Mouse (Mus musculus): ENCODE measurements at regions not wholly inside any gene's neighbourhood (a gene's known extent, or its start where the extent isn't known, plus 50 kb on each side); places are given as distances from the start of the nearest gene placed in this dataset.

DNA sequence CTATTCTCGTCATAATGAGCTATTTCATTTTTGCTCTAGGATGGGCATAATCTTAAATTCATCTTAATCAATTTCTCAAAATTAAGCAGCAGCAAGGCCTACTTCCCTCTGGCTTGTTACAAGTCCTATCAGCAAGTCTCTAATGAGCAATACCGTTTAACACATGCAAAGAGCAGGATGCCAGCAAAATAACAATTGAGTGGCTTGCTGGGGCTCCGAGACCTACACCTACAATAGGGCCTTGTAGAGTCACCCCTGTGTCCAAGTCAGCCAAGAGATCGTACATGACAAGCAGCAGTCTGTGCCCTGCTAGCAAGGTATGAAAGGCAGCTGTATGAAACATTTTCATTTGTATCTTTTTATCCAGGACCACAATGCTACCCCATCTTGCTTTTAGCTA lies 169.7 kb upstream of the Phyhipl start:
- DNase-seq (ENCODE audit: low spot score in 2 of 2): no peak
- intact Hi-C loops (cut with DNase I): no loop called here

DNA sequence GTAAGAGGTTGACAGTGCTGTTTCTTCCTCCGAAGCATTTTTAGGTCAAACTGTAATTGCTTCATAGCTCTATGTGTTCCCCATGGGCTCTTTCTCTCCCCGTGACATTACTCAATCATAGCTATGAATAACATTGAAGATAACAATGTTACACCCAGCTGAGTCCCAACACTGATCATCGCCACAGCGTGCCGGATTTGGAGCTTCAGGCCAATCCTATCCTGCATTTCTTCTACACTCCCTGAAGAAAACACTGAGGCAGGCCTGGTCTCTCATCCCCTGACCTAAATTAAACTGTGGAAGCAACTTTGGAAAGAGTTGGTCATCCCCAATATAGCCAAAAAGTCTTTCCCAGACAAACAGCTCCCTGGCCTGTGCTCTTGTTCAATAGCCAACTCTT lies 168.7 kb upstream of the Phyhipl start:
- DNase-seq (ENCODE audit: low spot score in 2 of 2): no peak
- intact Hi-C loops (cut with DNase I): no loop called here

DNA sequence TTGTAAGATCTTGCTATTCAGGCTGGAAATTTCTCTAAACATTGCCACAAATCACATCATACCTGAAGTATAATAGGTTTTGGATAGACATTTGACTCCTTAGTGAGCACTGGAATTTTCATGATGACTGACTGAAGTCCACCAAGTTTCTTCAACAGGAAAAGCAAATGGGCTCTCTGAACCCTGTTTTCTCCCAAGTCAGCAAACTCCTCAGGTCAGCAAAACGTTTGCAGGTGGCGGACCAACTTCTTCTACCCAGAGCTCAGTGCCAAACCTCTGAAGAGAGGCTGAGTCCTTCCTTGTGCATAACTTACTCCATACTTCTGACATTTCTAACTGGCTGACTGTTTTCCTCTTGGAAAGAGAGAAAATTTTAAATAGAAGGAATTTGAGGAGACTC lies 164.2 kb upstream of the Phyhipl start:
- DNase-seq (ENCODE audit: low spot score in 2 of 2): no peak
- intact Hi-C loops (cut with DNase I): loop anchor here (2.0 to 10.0 kb wide), 3 partner anchors 143 to 455 kb away; no protein-coding TSS in a partner anchor

DNA sequence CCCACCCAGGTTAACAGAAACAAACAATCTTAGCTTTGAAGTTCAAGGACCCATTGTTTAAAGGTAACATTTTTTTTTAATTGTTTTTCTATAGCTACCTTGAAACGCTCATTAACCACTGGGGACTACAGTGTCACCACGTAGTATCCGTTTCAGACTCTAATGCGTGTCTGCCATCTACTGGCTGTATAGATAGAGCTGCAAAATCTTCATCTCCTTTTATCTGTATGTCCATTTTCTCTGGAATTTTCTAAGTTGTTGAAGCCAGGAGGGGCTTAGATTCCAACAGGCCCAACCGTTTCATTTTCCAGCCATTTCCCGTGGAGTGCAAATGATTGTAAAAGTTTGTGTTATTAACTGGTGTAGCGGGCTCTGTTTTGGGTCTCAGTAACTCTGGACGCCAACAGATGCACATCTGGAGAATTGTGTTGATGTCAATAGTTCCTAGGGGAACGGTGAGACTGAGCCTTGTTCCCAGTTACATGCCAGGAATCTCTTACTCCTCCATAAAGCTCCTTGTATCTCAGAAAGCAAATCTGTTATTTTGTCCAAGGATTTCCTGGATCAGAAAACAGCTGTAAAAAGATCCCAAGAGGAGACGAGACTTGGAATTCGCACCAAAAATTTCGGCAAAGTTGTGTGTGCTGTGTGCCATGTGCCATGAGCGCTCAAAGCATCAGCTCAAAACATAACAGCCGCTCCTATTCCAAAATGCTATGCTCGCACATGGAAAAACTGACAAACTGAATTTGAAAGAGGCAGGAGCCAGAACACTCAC lies 158.8 kb upstream of the Phyhipl start:
- intact Hi-C loops (cut with DNase I): loop anchor here (2.0 to 10.0 kb wide), 5 partner anchors 216 to 496 kb away; no protein-coding TSS in a partner anchor
- DNase-seq (ENCODE audit: low spot score in 2 of 2): peak; percentile 51 to 72

DNA sequence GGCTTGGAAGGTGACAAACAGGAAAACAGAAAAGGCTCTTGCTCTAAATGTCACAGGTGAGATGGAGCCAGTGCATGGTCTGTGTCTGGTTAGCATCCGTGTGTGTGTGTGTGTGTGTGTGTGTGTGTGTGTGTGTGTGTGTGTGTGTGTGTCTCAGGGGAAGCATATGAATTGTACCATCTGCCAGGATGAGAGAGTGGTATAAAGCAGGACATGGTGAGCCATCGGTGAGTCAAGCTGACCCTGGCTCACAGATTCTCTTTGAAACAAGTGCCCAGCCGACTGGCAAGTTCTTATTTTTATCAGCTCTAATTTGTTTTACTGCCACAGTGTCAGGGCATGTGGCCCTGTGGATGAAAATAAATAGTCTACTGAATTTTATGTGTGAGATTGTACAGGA lies 153.6 kb upstream of the Phyhipl start:
- DNase-seq (ENCODE audit: low spot score in 2 of 2): no peak
- intact Hi-C loops (cut with DNase I): no loop called here

DNA sequence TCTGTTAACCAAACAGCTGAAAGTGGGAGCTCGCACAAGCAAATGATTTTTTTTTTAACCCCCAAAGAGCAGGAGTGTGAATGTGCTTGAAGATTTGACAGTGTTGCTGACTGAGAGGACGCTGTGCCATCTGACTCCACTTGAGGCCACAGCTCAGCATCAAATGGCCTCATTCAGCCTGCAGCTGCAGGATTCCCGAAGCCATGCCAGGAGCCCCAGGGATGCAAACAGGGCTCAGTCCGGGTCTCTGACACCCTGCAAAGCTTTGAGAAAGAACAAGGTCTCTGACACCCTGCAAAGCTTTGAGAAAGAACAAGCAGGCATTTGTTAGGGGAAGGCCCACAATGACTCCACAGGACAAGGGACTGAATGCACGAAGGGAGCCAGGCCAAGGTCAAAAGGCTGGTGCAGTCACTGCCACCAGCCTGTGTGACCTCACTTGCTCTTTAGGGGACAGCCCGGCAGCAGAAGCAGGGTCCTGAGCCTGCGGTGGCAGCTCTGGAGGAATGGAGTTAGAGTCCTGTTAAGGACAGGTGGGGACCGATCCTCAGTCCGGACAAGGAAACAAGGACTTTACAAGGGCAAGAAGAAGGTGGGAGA lies 151.1 kb upstream of the Phyhipl start:
- intact Hi-C loops (cut with DNase I): no loop called here
- DNase-seq (ENCODE audit: low spot score in 2 of 2): peak in 1 of 2 experiments; percentile 57

DNA sequence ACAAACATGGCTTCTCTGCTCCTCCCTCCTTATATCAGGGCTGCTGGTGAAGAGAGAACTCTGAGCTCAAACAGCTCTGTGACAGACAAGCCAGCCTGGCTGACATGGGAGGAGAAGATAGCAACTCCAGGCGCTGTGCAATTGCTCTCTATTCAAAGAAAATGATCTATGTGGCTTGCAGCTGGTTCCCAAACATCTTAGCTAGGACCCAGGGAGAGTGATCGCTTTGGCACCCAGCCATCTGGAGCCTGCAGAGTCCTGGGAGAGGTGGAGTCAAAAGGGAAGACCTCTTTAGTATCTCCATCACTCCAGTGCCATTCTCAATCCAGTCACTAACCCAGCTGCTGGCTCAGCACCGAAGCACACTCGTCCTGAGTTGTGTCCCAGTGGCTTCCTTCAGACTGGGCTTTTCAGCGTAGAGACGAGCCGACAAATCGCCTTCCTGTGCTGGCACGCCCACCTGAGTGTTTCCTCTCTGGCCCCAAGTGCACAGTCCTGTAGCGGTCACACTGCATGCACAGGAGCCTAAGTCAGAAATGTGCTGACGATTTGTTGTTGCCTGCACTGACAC lies 145.1 kb upstream of the Phyhipl start:
- intact Hi-C loops (cut with DNase I): loop anchor here (5.0 kb wide), 1 partner anchor 84 kb away; no protein-coding TSS in a partner anchor
- DNase-seq (ENCODE audit: low spot score in 2 of 2): peak in 1 of 2 experiments; percentile 26

DNA sequence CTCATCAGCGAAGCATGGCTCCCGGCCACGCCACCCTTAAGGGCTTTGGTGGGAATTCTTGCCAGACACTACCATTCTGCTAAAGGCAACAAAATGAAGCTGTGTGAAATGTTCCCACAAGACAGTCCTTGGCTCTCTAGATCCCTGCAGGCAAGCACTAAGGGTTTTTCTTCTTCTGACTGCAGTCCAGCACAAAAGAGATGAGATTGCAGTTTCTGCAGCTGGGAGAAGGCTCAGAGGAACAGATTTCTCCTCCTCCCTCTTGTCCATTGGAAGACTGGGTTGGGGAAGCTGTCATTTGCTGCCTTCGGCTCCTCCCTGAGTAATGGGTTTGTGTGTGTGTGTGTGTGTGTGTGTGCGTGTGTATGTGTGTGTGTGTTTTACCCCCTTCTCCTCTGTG lies 144.1 kb upstream of the Phyhipl start:
- peak in 1 of 2 experiments; percentile 74 for DNase-seq (ENCODE audit: low spot score in 2 of 2)
- intact Hi-C loops (cut with DNase I): loop anchor here (5.0 kb wide), 2 partner anchors 48 to 83 kb away; no protein-coding TSS in a partner anchor

DNA sequence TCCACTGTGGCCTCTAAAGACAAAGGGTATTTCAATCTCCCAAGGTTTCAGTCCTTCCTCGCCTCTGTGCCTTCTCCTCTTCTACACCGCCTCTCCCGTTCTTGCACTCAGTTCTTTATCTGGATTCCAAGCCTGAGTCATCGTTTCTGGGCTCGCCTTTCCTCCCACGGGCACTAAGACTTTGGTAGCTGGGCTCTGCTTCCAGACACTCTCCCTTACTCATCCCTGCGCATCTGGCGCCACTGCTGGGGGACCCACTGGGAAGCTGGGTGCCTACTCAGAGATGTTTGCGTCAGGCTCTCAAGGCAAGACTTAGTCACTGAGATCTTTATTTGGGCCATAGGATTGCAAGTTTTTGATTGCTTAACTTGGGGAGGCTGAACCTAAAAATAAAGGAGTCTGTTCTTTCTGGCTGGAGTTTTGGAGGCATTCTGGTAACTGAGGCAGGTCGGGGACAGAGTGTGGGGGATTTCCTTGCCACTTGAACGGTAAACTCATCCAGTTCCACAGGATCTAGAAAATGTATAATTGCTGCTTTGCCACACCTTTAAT lies 143.5 kb upstream of the Phyhipl start:
- intact Hi-C loops (cut with DNase I): loop anchor here (5.0 kb wide), 1 partner anchor 47 kb away; no protein-coding TSS in a partner anchor
- DNase-seq (ENCODE audit: low spot score in 2 of 2): peak; percentile 80 to 98

DNA sequence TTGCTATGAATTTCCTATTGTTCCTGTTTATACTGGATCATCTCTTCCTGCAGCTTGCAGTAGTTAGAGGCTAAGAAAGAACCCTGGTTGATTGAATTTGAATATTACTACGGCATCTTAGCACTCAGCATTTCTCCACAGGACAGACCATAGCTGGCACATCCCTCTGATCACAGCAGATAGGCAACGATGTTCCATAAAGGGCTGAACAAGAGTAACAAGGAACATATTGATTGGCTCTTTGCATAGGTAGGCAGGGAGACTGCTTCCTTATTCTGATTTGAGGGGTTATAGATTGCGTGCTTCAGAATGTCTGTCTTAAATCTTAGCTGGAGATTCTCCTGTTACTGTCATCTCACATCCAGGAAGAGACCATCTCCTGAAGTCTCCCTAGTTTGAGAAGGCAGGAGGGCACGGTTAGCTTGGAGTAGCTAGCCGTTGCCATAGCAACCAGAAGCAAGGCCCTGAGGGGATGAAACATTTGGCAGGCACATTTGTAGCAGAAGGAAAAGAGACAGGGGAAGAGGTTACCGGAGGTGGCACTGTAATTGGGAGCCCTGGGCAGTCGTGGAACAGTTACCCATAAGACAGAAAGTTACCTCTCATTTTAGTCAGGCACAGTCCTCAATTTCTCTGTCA lies 133.2 kb upstream of the Phyhipl start:
- intact Hi-C loops (cut with DNase I): no loop called here
- DNase-seq (ENCODE audit: low spot score in 2 of 2): peak in 1 of 2 experiments; percentile 27

DNA sequence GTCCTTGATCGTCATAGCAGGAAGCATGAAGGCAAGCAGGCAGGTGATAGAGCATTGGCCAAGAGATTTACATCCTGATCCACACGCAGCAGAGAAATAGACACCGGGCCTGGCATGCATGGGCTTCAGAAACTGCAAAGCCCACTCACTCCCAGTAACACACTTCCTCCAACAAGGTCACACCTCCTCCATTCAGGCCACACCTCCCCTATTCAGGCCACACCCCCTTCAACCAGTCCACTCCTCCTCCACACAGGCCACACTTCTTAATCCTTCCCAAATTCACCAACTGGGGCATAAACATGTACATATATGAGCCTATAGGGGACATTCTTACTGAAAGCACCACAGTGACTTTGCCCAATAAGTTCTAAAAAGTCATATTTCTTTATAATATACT lies 125.3 kb upstream of the Phyhipl start:
- DNase-seq (ENCODE audit: low spot score in 2 of 2): no peak

DNA sequence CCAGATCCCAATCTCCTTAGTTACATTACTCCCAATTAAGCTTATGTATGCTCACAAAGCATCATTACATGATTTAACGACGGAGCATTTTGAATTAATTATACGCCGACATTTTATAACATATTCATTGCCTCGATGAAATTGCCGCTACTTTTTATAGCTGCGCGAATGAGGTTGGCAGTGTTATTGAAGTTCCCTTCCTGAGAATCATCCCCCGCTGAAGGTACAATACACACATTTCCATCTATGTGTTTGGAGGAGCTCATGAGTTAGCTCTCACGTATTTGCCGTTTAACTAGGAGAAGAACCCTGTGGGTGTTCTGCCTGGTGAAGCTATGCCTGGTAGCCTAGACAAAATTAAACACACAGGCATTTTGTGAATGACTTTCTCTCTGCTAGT lies 122.8 kb upstream of the Phyhipl start:
- intact Hi-C loops (cut with DNase I): no loop called here
- DNase-seq (ENCODE audit: low spot score in 2 of 2): peak in 1 of 2 experiments; percentile 29

More for the DNA sequence above, 125.3 kb upstream of the Phyhipl start:
- intact Hi-C loops (cut with DNase I): no loop called here

DNA sequence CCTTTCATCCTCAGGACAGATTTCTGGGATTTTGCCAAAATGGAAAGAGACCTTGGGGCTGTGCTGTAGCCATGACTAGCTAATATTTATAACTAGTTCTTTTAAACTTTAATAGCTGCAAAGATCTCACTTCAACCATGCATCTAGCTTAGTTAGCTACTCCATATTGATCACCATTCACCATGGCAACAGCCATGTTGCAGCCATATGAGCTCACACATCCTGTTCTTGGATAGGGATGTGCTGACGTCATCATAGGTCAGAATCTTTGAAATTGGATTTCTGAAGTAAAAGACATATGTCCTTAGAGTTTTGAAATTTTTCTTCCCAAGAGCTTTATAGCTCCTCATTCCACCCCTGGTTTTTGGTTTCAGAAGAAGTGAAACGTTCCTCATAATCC lies 118.8 kb upstream of the Phyhipl start:
- DNase-seq (ENCODE audit: low spot score in 2 of 2): no peak
- intact Hi-C loops (cut with DNase I): no loop called here

DNA sequence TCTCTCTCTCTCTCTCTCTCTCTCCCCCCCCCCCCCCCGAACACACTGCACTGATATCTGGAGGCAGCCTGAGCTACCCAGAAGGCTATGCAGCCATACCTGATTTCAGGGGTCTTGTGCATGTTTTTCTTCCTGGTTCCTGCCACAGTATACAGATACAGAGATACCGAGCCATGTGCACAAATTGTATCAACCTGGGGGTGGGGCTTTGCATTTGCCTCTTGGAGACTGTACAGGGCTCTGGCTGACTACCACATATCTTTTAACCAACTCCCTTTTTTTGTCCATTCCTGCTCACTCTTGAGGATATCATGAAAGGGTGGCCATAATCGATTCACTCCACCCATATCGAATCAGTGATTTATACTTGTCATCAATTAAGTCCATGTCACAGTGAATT lies 118.4 kb upstream of the Phyhipl start:
- no peak for DNase-seq (ENCODE audit: low spot score in 2 of 2)

DNA sequence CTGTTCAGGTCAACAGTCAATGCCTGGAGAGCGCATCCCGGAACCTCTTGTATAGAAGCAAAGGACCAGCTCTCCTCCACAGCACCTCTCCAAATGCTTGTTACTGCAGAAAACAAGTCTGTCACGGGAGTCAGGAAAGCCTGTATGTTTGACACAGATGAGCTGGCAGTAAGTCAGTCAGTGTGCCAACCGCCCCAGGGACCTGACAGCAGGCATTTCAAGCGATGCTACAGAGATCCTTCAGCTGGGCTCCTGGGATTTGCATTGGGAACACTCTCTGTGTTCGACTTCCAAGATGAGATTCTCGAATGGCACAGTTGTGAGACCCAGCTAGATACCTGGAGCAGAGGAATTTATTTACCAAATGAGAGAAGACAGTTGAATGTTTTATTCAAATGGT lies 111.7 kb upstream of the Phyhipl start:
- DNase-seq (ENCODE audit: low spot score in 2 of 2): no peak
- intact Hi-C loops (cut with DNase I): no loop called here

More for the DNA sequence above, 118.4 kb upstream of the Phyhipl start:
- intact Hi-C loops (cut with DNase I): no loop called here

DNA sequence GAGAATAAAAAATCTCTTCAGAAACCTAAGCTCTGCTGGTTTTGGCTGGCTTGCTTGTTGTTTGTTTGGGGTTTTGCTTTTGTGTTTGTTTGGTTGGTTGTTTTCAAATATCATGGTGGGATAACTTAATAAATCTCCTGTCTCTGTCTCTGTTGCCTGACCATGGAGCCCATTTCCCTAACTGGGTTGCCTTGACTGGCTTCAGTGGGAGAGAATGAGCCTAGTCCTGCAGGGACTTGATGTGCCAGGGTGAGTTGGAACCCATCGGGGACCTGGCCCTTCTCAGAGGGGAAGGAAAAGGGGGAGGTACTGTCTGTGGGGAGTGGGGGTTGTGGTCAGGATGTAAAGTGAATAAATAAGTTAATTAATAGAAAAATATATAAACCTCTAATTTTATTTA lies 111.1 kb upstream of the Phyhipl start:
- intact Hi-C loops (cut with DNase I): no loop called here
- DNase-seq (ENCODE audit: low spot score in 2 of 2): no peak

DNA sequence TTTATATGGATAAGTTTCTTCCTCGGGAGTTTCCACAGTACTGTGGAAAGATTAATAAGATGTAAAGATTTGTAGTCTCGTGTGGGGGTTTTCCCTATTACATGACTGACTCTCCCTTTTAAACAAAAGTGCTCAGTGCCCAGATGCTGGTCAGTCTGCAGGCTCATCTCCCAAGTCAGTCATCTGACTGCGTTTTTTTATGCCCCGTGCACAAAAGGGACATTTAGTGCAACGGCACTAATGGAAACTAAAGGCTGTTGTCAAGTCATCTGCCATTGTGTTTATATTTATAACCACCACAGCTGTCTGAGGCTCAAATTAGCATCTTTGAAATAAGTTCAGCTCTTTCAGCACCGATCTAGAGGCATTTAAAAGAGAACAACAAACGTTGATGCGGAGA lies 110.7 kb upstream of the Phyhipl start:
- DNase-seq (ENCODE audit: low spot score in 2 of 2): peak; percentile 11 to 41
- intact Hi-C loops (cut with DNase I): no loop called here

DNA sequence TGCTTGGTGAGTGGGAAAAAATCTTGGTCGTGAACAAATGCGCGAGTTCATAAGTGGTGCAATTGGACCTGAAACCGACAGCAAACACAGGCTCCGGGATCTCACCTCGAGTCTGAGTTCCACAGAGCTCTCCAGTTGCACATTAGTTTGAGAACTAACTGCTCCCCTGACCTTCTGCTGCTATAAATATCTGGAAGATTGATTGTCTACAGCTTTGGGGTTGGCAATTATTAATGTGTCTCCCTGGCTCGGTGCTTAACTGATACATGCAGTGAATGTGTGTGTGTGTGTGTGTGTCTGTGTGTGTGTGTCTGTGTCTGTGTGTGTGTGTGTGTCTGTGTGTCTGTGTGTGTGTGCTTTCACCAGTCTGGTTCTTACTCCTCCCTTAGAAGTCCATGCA lies 107.4 kb upstream of the Phyhipl start:
- no peak for DNase-seq (ENCODE audit: low spot score in 2 of 2)
- intact Hi-C loops (cut with DNase I): no loop called here

DNA sequence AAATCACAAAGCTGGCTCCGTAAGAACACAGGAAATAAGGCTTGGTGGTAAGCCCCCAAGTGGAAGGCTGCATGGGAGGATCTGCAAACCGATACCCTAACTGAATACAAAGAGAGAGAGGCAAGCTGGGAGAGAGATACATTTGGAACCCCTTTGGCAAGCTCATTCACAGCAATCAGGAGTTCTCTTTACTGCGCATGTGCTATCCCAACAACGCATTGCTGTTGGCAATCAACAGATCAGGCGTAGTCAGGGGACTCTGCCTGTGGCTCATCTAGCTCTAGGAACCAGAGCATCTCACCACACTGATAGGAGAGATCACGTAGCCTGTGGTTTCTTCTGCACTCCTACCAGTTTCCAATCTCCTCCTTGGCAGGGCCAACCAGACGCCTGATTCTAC lies 103.9 kb upstream of the Phyhipl start:
- intact Hi-C loops (cut with DNase I): no loop called here

DNA sequence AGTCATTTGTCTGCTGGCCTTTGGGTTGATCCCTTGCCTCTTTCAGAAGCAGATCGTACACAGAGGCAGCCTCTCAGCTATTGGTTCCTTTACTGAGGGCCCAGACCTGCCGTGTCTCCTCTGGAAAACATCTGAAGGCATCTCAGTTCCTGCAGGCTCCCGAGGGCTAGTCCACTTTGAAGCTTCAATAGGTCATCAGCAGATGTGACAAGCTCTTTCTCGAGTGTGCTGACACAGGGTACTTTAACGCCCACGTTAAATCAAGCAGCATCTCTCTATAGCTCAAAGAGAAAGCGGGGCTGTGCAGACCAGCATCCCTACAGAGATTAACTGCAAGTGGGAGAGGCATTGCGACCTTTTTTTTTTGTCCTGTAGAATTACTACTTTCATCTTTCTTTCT lies 96.0 kb upstream of the Phyhipl start:
- DNase-seq (ENCODE audit: low spot score in 2 of 2): no peak
- intact Hi-C loops (cut with DNase I): loop anchor here (5.0 kb wide), 1 partner anchor 46 kb away; no protein-coding TSS in a partner anchor

More for the DNA sequence above, 103.9 kb upstream of the Phyhipl start:
- peak; percentile 8 to 48 for DNase-seq (ENCODE audit: low spot score in 2 of 2)
